Mouse (Mus musculus) gastrocnemius, postnatal 4 days (tissue): ENCODE measurements at regions not wholly inside any gene's neighbourhood (a gene's known extent, or its start where the extent isn't known, plus 50 kb on each side); places are given as distances from the start of the nearest gene placed in this dataset.

ENCODE experiments used
- DNase-seq, 2 experiments: peaks; one replicate each; pipeline ENCODE4 v3.0.0; 2021 to 2022; ENCODE audit warnings: low spot score in 2 of 2, mixed read lengths in 2 of 2

DNA sequence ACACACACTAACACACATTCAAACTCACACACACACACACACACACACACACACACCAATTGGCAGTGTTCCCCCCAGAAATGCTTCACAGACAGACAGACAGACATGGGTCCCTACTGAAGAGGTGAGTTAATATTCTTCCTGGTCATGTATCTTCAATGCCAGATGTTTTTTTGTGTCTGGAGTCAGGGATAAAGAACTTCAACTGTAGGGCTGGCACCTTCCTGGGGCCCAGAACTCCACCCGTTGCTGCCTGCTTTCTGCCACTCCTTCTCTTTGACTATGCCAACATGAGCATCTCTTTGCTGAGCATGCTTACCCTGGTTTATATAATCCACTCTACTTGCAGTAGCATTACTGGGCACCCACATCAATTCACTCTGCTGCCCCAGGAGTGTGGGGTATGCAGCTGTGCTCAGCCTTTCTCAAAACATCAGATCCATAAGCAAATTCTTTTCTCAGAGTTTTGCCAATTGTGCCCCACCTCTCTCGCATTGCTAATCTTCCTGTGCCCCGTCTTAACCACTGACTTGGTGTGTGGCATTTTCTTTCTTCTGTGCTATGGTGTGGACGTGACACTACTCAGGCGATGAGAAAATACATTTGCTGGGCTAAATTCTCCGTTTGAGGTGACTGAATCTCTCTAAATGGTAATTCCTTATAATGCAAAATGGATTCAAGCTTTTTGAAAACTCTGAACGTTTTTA is 60.5 kb upstream of the Bach2 start:
- DNase-seq: no peak

DNA sequence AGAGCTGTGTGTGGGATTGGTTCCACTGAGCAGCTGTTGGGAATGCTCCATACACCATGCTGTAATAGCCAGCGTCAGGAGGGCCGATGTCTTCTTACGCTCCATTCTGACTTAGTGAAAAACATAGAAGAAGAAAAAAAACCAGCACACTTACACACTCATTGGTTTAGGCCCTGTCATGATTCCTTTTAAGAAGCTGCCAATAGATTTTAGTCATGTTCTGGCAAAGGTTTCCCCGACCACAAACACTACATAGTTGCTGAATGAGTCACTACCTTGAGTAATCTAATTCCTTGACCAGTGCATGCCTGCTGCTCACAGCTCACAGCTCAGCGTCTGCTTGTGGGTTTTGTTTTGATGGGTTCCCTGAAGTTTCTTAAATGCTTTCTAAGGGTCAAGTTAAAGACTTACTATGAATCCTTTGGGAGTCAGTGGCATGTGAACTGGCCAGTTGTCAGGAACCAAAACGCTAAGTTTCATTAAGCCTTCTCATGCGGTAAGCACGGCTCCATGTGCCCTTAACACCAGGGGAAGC is 58.8 kb upstream of the Bach2 start:
- DNase-seq: peak in 1 of 2 experiments; percentile 34

DNA sequence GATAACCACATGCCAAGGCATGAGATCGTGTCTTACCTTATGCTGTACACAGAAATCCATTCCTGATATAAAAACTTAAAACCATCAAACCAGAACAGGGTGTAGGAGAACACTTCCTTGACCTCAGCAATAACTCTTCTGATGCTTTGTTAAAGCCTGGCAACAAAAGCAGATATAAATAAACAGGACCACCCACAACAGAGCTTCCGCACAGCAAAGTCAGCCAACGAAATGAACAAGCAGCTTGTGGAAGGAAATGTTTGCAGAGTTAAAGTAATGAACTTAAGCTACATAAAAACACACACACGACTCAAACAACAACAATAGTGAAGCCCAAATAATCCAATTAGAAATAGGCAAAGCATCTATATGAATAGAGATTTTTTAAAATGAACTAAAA is 54.8 kb upstream of the Bach2 start:
- no peak for DNase-seq

DNA sequence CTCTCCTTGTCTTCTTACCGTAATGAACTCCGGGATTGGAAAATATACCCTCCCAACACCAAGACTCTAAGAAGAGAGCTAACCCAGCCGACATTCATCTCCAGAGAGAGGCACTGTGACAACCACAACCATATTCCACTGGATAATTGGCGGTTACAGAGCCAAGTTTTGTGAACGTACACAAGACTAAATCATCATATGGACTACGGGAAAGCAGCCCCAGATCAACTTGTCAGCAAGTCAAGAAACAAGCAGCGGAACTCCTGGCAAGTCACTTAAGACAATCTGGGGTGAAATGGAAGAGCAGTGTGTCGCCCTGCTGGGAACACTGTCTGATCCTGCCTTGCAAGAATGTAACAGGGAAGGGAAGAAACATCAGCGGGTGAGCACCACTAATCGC is 52.6 kb upstream of the Bach2 start:
- DNase-seq: no peak

DNA sequence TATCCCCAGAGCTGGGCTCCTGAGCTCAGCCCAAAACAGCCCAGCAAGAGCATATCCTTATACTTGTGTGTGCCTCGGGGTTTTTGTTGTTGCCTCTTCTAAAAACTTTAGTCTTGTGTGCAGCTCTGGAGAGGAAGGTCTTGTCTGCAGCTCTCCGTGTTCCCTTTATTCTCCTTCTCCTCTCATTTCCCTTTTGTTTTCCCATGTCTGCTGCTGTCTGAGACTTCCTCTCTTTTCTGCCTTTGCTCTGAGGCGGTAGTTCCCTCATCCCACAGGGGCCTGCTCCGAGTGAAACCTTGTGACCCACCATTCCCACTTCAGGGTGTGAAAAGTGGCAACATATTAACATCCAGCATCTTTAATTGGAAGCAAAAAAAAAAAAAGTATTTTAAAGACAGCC is 51.5 kb upstream of the Bach2 start:
- no peak for DNase-seq

DNA sequence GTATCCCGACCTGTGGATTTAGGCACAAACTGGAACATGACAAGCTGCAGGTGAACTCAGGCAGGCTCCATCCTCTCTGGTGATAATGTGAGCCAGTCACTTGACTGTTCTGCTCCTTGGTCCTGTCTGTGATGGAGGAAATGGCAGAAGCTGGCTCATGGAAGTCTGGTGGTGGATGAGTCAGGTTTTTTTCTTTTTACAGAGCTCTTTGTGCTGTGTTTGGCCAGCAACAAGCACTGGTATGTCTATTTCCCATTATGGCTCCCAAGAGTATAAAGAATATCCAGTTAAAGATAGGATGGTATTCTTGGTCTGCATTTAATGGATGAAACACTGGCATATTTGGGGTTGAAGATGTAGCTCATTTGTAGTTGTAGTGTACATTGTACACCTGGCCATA is 50.5 kb upstream of the Bach2 start:
- DNase-seq: no peak

DNA sequence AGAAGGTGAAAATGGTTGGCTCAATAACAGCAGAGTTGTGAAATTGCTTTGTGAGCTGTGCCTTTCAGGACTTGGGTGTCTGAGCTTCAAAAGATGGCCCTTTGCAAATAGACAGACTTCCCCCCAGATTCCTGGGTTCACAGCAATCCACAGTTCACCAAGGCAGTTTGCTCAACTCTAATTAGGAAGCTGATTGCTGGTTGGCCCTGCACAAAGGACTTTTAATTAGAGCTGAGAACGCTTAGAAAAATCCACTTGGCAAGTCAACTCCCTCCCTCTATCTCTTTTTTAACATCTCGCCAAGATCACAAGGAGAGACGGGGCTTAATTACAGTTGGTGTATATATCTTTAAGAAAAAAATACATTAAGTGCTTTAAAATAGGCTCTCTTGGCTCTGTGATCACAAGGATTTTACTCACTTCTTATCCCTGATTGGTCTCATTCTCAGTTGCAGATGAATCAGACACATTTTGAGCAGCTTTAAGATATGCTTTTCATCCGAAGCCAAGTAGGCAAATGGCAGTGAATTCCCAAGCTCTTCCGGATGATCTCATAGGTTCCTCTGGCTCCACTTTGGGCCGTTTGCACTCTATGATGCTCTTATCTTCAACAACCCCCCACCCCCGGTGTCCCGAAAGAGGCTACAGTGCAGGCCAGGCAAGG is 49.7 kb upstream of the Bach2 start:
- no peak for DNase-seq
